Mouse (Mus musculus): ENCODE results near the gene Slc16a5.
"Not testable (repeated sequence)": the region's sequence is repeated elsewhere in the genome, so short reads cannot be mapped to it uniquely, and the experiment has no call there.

Gene Slc16a5

GRCm38 (mm10) chr11:115448075-115448474 is 14.2 kb upstream of the Slc16a5 start:
- DNase-seq, result no peak

GRCm38 (mm10) chr11:115448998-115449397 is 13.3 kb upstream of the Slc16a5 start:
- DNase-seq, result no peak

GRCm38 (mm10) chr11:115450176-115450575 is 12.1 kb upstream of the Slc16a5 start:
- no peak for DNase-seq

GRCm38 (mm10) chr11:115451781-115452241 is 10.5 kb upstream of the Slc16a5 start:
- peak; percentile 74 to 91 for DNase-seq

GRCm38 (mm10) chr11:115452281-115452860 is 9.9 kb upstream of the Slc16a5 start:
- DNase-seq, result no peak

GRCm38 (mm10) chr11:115453306-115453705 is 9.0 kb upstream of the Slc16a5 start:
- peak in 1 of 2 experiments; percentile 55 for DNase-seq

- not testable (repeated sequence) for DNase-seq
Measured at GRCm38 (mm10) chr11:115454822-115455221, 7.5 kb upstream of the Slc16a5 start.

GRCm38 (mm10) chr11:115455619-115456018 is 6.7 kb upstream of the Slc16a5 start:
- DNase-seq, result no peak

GRCm38 (mm10) chr11:115456182-115456581 is 6.1 kb upstream of the Slc16a5 start:
- no peak for DNase-seq

GRCm38 (mm10) chr11:115457405-115457804 is 4.9 kb upstream of the Slc16a5 start:
- DNase-seq, result no peak

GRCm38 (mm10) chr11:115460976-115461375 is 1.3 kb upstream of the Slc16a5 start:
- DNase-seq, result no peak

GRCm38 (mm10) chr11:115461846-115462242 is 430 bp upstream of the Slc16a5 start:
- peak; percentile 62 to 77 for DNase-seq

GRCm38 (mm10) chr11:115463397-115463796 is 1.1 kb downstream of the Slc16a5 start:
- DNase-seq, result peak; percentile 55 to 78

- DNase-seq, result peak in 1 of 2 experiments; percentile 65
Measured at GRCm38 (mm10) chr11:115464851-115465250, 2.6 kb downstream of the Slc16a5 start.

- DNase-seq, result no peak
Measured at GRCm38 (mm10) chr11:115467217-115467618, 4.9 kb downstream of the Slc16a5 start.

- no peak for DNase-seq
Measured at GRCm38 (mm10) chr11:115472183-115472582, 9.9 kb downstream of the Slc16a5 start.

- DNase-seq, result peak; percentile 85 to 91
Measured at GRCm38 (mm10) chr11:115473626-115474275, 11.5 kb downstream of the Slc16a5 start.

GRCm38 (mm10) chr11:115475025-115475757 is 12.9 kb downstream of the Slc16a5 start, which contains the start of gene Armc7:
Gene Armc7, plus strand, starts transcription at chr11:115475667.
- peak; percentile 90 to 92 for DNase-seq

GRCm38 (mm10) chr11:115475758-115476237 is 13.5 kb downstream of the Slc16a5 start:
- DNase-seq, result no peak

GRCm38 (mm10) chr11:115476630-115477029 is 14.4 kb downstream of the Slc16a5 start:
- DNase-seq, result not testable (repeated sequence)

GRCm38 (mm10) chr11:115477388-115477787 is 15.1 kb downstream of the Slc16a5 start:
- not testable (repeated sequence) for DNase-seq

- no peak for DNase-seq
Measured at GRCm38 (mm10) chr11:115478296-115478938, 16.1 kb downstream of the Slc16a5 start.
